Mouse (Mus musculus) thymus, postnatal 25 days (tissue): ENCODE results near the gene Lmna.

Experiments
- DNase-seq: peaks from one replicate; pipeline ENCODE4 v3.0.0; 2022

Lmna gene

DNA sequence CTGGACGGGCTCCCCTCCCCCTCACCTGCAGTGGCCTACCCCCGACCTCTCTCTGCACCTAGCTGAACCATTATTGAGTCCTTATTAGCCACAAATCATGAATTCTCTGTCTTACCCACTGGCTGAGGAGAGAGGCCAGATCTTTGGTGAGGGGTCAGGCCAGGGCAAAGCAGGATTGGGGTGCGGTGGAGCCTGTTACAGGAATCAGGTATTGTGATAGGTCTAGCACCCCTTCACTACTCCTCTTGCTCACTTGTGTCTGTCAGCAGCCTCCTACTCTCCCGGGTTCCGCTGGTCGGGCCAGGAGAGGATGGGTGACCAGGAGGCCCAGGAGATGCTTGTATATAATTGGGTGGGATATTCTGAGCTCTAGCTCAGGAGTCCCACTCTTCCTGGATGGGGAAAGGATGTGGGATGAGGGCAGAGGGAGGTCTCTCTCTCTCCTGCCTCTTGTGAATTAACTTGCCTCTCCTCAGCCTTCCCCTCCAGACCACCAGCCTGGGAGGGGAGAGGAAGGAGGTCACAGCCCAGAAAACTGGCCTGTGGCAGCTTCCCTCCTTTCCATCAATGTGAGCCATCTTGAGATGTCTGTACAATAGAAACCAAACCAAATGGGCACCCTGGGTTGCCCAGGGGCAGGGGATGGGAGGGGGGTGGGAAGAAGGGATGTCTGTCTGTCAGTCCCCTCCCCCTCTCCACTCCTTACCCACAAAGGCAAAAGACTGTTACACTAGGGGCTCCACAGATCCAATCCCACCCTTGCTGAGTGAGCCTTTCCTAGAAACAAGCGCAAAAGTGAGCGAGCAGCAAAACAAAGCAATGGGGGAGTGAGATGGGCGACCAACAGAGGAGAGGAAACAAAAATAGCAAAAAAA, 28.8 kb upstream of the Lmna start:
- DNase-seq: no peak

DNA sequence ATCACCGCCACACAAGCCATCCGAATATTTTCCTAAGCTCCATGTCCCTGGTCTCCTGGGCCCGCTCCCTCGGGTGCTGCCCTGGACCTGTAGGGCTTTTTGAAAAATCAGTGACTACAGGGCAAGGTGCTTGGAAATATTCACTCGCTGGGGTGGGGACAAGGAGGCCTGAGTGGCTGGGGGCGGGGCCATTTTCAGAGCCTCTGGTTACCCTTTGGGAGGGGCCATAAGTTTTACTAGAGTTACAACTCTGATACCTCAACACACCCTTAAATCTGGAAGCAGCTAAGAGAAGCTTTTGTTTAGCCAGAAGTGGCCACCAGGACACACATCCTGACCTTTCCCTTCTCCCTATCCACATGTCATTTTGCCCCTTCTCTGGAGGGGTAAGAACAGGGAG, 27.4 kb upstream of the Lmna start:
- no peak for DNase-seq

DNA sequence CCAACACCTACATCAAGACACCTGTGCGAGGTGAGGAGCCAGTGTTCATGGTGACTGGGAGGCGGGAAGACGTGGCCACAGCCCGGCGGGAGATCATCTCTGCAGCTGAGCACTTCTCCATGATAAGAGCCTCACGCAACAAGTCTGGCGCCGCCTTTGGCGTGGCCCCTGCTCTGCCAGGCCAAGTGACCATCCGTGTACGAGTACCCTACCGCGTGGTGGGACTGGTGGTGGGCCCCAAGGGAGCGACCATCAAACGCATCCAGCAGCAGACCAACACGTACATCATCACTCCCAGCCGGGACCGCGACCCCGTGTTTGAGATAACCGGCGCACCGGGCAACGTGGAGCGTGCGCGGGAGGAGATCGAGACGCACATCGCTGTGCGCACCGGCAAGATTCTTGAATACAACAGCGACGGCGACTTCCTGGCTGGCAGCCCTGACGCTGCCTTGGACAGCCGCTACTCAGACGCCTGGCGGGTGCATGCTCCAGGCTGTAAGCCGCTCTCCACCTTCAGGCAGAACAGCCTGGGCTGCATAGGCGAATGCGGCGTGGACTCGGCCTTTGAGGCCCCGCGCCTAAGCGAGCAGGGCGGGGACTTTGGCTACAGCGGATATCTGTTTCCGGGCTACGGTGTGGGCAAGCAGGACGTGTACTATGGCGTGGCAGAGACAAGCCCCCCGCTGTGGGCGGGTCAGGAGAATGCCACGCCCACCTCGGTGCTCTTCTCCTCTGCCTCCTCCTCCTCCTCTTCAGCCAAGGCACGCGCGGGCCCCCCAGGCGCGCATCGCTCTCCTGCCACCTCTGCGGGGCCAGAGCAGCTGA, 26.6 kb upstream of the Lmna start:
- no peak for DNase-seq

DNA sequence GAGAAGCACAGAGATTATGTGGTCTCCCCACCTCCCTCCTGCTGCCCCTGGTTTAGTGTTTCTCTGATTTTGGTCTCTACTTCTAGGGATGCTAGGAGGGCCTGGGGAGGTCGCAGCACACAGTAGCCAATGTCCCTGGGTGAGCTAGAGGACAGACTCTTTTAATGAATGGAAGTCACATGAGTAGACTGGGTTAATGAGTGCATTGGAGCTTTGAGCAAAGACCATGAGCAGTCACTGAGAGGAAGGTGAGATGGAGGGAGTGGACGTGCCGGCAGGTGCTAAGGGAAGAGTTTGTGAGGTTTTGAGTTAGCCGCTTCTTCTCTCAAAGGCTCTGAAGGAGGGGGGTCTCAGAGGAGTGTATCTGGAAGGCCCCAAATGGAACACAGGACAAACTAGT, 25.8 kb upstream of the Lmna start:
- DNase-seq: no peak

DNA sequence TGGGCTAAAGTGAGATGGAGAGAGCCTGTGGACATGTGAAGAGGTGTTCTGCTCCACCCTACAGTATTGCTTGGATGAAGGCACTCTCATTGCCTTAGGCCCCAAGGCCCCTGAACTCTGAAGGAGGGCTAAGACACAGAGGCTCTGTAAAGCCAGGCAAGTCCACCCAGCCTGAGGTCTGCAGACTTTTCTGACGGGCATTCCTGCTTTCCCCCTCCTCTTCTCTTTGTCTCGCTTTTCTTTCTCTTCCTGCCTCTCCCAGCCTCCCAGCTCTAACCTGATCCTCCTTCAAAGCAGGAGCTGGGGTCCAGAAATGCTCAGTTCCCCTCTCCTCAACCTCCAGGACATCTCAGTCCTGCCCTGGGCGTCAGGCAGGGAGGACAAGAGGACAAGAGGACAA, 25.2 kb upstream of the Lmna start:
- no peak for DNase-seq

DNA sequence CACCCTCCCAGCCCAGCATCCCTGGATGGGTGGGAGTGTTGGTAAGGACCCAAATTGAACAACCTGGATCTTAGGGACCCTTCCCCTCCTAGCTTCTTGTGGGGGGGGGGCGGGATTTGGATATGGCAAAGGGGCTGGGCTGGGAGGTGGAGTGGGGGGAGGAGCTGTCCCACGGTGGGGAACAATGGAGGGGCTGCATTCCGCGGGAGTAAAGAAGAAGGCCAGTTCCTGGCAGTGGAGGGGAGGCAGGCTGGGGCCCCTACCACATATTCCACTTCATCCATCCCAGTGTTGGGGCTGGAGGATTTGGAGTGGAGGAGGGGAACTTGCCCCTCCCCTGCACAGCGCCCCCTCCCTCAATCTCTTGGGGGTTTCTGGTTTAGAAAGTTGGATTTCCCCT, 23.9 kb upstream of the Lmna start:
- no peak for DNase-seq

DNA sequence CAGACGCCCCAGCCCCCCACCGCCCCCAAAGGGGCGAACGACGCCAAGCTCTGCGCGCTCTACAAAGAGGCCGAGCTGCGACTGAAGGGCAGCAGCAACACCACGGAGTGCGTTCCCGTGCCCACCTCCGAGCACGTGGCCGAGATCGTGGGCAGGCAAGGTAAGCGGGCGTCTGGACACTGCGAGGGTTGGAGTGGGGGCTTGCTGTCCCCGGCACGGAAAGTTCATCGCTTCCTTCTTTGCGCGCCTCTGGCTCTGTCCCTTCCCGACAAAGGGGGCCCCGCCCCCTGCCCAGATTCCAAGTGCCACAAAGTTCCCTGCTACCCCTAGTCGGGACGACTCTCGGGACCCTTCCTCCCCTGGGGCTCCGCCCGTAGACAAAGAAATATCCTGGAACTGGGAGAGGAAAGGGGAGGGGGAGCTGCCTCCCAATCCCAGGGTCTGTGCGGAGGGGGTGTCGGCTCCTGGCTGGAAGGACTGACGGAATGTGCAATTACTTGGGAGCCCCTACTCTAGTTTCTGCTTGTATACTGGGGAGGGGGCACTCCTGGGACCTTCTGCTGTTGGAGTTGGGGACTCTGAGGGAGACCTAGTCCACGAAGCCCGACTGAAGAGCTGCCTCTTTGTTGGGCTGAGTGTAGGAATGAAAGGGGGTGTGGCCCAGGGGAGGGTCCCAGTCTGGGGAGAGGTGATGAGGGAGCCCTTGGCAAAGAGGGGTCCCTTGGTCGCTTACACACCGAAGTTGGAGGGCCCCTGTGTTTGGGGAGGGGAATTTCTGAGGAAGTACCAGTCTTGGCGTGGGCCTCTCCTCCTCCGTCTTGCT, 23.1 kb upstream of the Lmna start:
- no peak for DNase-seq

DNA sequence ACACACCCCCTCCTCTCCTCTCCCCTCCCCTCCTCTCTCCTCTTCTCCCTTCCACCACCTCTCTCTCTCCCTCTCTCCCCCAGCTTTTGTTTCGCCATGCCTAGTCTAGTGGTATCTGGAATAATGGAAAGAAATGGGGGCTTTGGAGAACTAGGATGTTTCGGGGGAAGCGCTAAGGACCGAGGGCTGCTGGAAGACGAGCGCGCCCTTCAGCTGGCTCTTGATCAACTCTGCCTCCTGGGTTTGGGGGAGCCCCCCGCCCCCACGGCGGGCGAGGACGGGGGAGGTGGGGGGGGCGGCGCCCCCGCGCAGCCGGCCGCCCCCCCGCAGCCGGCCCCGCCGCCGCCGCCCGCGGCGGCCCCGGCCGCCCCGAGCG, 22.5 kb upstream of the Lmna start, which contains the start of gene Mex3a:
Gene Mex3a, plus strand, starts transcription at position 97 of the 376 bp plus-strand sequence.
- DNase-seq: peak; percentile 44

DNA sequence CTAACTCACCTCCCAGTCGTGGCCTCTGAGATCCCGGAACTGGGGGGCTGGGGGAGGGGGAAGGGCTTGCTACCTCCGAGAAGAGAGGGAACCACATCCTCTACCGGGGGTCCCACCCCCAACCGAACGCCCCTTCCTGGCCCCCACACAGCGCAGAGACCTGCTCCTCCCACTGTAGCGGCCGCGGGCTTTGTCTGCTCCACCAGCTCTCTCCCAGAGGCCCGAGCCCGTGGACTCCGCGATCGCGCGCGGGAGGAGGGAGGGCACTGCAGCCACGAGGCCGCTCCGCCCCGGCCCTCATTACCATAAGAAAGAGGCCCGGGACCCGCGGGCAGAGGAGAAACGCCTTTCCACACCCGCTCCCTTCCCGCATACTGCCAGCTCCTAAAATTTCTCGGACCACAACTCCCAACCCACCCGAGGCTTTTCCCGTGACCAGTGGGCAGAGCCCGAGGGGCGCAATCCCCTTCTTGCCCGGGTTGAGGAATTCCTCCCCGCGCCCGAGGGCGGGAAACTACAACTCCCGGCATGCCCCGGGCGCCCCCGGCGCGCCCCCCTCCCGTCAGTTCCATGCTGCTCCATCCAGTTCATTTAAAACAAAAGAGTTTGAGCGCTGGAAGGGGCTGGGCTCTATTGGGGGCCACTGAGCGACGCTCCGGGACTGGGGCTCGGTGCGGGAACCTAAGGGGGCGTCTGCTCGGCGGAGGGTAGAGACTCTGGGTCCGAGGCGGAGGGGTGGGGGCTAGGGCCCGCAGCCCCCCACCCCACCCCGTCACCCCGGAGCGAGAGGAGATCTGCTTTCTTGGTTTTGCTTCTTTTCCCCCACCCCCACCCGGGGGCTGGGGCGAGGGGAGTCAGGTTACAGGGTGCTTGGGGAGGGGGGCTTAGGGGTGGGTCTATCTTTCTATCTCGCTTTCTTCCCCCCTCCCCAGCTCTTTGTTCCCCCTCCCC, 21.9 kb upstream of the Lmna start:
- DNase-seq: peak; percentile 93

DNA sequence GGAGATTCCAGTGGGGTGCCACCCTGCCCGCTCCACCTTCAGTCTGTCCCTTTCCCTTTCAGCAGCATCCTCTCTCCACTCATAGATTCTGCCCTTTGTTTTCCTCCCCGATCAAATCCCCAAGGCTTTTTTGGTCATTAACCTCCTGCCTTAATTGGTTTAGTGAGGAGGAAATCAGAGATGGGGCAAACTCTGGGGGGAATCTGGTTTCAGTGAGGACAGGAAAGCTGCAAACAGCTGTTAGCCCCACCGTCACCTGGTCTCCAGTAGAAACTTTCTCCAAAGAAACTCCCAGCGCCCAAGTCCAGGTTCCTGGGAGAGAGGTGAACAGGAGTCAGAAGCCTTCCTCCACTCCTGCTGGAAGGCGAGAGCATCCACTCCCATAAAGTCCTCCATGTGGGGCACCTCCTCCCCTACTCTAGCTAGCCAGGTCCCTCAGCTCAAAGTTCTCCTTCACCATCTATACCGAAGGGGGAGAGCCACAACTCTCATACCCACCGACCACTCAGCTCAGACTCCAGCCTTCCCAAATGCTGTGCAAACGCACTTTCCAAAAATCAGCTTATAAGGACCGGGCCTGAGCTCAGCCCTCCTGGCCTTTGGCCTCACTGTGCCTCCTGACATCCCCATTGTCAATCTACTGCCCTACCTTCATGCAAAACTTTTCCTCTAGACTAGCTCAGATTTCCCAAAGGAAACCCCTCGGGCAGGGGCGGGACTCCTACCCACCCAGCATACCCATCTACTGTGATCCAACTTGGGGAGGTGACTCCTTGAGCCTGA, 20.5 kb upstream of the Lmna start:
- no peak for DNase-seq

DNA sequence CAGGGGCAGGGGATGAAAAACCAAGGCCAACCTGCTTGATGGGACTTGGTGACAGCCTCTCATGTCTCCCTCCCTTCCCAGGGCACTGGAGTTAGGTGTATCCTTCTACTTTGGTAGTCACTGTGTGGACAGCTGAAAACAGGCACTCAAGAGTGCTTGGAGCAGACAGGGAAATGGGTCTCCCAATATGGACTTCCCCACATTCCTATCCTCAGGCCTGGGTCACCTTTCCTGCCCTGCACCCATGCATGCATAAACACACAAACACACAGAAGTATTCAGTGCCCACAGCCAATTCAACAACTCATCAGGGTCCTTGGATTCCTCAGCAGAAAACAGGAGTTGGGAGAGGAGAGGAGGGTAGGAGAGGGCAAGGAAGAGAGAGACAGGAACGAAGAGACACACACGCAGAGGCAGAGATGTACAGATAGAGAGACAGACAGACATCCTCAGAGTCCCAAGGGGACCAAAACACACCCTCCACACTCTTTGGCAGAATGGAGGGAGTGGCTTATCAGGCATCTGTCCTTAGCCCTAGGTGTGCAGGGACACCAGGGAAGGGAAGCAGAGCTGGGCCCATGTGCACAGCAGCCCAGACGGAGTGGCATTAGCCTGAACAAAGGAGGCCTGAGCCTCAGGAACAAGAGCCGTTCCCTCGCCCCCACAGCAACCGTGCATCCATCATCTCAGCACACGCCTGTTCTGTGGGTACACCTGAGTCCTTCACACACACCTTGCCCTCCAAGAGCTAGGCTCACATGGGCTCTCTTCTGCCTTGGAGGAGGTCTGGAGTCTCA, 19.6 kb upstream of the Lmna start:
- no peak for DNase-seq

DNA sequence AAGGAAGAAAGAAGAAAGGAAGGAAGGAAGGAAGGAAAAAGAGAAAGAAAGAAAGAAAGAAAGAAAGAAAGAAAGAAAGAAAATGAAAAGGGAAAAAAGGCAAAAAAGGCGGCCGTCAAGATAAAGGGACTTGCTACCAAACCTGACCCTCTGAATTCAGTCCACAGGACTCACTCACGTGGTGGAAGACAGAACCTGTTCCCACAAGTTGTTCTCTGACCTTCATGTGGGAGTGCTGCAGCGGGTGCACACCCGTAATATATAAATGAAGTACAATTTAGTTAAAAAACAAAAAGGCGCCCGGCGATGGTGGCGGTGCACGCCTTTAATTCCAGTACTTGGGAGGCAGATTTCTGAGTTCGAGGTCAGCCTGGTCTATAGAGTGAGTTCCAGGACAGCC, 18.9 kb upstream of the Lmna start:
- DNase-seq: no peak

DNA sequence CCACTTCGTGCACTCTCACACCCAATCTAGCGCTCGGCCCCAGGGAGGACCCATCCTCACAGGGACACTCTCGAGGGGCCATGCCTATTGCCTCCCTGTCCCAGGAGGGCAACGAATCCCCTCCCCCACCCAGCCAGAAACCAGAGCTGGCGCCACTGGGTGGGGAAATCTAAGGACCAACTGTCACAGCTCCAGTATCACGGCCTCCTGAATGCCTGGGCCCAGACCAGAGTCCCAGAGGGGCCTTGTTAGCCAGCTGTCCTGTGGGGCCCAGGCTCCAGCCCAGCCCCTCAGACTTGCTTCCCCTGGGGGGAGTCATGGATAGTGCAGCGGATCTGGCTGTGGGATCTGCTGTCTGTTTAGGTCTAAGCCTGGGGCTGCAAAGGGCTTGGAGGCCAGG, 17.8 kb upstream of the Lmna start:
- DNase-seq: no peak

DNA sequence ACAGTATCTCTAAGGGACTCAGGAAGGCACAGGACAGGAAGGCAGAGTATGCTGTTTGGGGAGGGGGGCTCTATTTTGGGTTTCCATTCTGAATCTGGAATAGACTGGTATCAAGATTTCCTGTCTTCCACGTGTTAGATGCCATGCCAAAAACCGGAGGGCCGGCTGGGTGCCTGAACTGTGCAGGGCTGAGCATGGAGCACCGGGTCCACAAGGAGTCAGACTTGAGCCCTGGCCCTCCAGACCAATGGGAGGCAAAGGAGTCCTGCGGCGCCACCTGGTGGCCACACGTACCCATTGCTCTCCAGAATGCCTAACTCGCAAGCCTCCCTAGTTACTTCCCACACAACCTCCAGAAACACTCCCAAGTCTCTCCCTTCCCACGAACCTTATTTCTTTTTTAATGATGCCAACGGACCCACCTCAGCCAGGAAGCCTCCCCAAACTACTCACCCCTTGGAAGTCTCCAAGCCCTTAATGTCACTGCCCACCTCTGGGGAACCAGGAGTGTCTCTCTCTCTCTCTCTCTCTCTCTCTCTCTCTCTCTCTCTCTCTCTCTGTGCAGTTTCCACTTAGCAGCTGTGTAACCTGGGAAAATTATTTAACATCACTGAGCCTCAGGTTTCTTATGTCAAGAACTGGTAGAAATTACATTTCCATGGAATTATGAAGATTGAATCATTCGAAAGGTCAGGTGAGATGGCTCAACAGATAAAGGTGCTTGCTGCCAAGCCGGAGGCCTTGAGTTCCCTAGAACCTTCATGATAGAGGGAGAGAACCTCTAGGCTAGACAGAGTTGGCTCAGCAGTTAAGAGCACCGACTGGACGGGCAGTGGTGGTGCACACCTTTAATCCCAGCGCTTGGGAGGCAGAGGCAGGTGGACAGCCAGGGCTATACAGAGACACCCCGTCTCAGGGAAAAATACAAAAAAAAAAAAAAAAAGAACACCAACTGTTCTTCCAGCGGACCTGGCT, 16.7 kb upstream of the Lmna start:
- peak; percentile 79 for DNase-seq

DNA sequence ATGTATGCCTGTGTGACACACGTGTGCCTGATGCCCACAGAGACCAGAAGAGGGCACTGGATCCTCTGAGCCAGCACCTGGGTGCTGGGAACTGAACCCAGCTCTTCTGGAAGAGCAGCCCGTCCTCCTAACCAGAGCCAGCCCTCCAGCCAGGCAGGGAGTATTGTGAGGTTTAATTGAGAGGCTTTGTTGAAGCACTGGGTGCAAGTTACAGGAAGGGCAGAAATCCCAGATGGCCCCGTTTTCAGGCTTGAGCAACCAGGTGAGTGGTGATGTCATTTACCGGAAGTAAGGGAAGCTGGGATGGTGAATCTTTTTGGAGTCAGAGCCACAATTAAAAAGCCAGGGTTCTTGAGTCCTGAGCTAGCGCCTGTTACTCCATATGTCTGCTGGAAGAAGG, 15.3 kb upstream of the Lmna start:
- no peak for DNase-seq

DNA sequence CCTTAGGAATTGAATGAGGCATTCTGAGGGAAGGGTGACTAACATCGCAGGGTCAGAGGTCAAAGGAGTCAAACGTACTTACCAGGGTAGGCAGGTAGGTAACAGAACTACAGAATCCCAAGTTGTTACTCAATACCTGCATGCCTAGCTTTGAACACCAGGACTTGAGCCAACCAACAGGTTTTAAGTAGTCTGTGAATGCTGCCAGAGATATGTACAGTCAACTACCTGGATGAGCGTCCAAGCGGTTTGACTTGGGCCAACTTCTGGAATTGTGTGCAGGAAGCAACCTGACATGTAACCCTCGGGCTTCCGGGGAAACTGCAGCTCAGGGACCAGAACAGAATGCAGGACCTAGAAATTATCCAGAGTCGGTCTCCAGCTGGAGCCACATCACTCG, 13.3 kb upstream of the Lmna start:
- no peak for DNase-seq

DNA sequence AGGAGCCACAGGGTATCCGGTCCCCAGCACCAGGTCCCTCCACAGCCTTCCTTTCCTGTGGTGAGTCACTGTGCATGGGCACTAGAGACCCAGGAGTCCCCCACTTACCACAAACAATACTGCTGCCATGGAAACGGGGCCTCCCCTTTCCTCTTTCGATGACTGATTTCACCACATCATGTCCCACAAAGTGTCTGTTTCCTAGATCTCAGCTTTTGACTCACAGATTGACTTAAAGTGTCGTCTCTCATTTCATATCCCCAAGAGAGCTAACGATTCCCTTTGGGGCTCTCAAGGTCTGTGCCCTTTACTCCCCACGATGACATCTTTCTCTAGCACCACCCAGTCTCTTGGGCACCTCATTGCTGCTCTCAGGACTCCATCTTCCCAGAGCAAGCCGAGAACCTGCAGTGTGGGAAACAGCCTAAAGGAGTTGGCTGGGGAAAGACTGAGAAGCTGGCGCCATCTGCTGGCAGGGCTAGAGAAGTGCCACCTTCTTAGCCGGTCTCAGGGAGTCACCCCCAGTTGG, 12.1 kb upstream of the Lmna start:
- peak; percentile 83 for DNase-seq

DNA sequence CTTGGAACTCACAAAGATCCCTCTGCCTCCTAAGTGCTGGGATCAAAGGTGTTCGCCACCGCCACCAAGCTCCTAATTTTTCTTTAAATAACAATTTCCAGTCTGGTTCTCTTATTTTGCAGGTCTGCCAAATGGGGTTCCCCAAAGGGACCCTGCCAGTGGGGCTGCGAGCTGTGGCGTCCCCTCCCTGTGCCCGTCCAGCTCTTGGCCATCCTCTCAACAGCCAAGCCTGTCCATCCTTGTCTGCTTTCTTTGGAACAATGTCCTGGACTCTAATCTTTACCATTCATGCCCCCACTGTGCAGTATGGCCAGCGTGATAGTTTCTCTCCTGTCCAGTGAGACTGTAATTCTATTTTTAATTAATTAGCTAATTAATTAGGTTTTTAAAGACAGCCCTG, 11.4 kb upstream of the Lmna start:
- DNase-seq: no peak

DNA sequence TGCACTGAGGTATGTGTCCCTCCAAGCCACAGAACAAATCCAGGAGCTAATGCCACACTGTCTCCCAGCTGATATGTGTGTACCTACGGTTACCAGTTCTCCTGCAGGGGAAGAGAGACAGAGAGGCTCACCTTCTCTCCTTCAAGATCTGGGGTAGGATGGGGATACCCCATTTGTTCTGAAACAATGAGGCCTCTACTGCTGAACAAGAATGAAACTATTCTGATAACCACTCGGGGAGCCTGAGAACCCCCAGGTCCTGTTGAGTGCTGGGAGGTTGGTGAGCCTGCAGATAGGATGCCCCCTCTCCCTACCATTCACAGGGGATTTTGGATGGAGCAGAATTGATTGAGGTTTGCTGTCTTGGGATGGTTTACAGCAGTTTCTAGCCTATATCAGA, 10.3 kb upstream of the Lmna start:
- DNase-seq: no peak
